Mouse (Mus musculus) heart, postnatal 36 days (tissue): ENCODE data around the gene Kif7. TPM values are rescaled to one million over a fixed set of nuclear protein-coding genes. Genes with fewer than 3 reads are reported as not detected.
A peak's percentile ranks its signal among the peaks of the same experiment; 100 is the strongest.

ENCODE experiments used
- DNase-seq, 2 experiments: peaks; one replicate each; pipeline ENCODE4 v3.0.0; 2021 to 2022
- intact Hi-C: fragments of 180-260 bp; cut with DNase I; formaldehyde crosslinking; loops from one replicate; pipeline ENCODE4 v1.15.1; 2025
- total RNA-seq, 2 experiments: library from RNA; stranded (reverse); gene quantifications; 2 replicates each; pipeline ENCODE4 v1.2.3; 2021

Gene Kif7
- total RNA-seq, 2 experiments from 2014 or later, result 1.4 to 2.0 TPM

DNA sequence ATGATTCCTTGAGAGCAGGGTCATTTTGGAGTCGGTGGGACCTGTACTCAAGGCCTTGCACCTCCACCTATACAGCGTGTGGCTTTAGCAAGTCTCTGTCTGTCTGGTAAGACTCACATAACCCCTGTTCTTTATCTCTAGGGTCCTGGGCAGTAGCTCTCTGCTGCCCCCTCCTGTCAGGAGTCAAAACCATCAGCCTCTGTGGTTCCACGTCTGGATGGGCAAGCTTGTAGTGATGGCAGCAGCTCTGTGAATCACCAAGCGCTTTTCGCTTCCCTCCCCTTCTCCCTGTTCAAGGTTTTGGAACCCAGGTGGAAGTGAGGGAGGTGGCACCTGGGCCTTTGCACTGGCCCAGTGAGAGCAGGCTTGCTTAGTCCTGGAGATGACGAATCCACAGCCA is 12.7 kb upstream of the Kif7 start:
- intact Hi-C loops, result loop anchor here (5.0 kb wide), 2 partner anchors 66 to 231 kb away; partner anchors contain the start of gene Ticrr
- peak; percentile 63 to 69 for DNase-seq

DNA sequence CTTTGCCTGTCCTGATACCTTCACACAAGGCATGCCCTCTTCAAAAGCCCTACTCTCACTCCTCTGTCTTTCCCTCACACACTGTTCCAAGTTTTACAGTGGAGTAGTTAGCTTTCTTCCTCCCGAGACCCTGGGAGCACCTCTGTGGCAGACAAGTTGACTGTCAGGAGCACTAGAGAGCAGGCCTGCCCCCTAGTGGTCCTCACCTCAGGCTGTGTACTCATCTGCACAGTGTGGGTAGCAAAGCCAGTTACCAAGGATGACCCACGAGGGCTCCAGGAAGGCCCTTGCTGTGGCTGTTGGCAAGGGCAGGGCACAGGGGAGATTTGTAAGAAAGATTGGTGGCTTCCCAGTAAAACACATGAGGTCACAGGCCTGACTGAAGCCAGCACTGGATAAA is 11.6 kb upstream of the Kif7 start:
- DNase-seq, result peak; percentile 36 to 71
- intact Hi-C loops, result loop anchor here (5.0 kb wide), 2 partner anchors 65 to 230 kb away; partner anchors contain the start of gene Ticrr

DNA sequence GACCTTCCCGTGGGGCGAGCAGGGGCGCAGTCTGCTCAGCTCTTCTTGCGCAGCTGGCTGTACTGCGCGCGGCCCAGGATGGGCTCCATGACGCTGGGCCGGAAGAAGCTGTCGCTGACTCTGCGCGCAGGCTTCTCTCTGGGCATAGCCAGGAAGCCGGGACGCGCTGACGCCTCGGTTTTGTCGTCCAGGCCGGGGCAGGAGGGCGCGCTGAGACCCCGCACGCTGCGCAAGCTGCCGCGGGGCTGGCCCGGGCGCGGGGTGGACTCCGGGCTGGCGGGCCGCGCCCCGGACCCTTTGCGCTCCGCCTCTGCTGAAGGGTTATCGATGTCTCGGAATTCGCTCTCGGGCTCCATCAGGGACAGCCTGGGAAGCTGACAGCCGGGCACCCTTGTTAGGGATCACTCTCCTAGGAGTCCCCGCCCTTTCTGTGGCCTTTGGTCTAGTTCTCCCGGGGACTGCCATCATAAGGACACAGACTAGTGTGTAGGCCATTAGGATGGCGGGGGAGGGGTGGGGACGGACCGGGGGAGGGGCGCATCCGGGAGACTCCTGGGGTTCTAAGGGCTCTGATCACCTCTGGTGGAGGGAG is 6.0 kb upstream of the Kif7 start:
- intact Hi-C loops, result no loop called here
- peak; percentile 65 to 68 for DNase-seq

DNA sequence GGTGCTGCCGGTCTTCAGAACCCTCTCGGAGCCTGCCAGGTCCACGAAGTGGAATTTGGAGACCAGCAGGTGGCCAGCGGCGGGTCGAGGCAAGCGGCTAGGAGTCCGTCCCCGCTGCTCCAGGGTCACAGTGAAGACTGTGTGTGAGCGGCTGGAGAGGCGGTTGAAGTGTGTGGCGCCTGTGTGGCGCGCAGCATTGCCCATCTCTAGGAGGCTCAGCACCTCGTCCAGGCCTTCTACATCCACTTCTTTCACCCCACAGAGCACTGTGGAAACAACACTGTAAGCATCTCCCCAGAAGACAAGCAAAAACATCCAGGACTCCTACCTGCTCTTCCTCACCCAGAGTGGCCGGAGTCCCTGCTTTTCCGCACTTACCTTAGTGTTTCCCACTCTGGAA is 4.7 kb downstream of the Kif7 start:
- intact Hi-C loops, result no loop called here

DNA sequence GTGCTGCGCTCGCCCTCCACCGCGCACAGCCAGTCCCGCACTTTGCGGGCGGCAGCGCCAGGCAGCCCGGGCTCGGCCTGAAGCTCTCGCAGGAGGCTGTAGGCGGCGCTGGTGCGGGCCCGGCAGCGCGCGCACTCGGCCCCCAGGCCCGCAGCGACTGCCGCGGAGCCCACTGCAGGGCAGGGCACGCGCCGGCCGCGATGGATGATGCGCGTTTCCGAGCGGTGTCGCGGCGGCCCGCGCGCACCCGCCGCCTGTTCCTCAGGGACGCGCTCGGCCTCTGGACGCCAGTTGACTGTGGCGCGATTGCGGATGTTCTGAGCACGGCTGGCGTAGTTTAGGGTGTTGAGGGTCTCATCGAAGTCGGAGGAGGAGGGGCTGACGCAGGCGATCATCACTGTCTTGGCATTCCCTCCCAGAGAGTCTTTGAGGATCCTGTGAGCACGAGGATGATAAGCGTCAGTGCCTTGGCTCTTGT is 5.4 kb downstream of the Kif7 start:
- DNase-seq, result no peak
- intact Hi-C loops, result no loop called here

More for the DNA sequence above, 4.7 kb downstream of the Kif7 start:
- no peak for DNase-seq

DNA sequence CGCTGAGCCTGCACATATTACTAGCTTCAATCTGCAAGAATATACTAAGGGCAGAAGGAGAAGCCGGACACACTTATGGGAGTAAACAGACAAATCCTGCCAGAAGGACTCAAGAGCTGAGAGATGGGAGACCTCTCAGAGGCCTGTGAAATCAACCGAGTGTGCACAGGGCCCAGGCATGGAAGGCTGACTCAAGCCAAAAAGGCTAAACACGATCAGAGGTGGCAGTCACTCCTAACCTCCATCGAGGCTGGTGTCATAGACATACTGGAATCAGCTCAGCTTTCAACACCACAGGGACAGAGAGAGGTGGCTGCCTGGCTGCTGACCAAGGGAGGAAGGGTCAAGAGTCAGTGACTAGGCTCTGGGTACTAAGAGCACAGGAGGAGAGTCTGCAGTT is 10.3 kb downstream of the Kif7 start:
- intact Hi-C loops, result no loop called here
- no peak for DNase-seq

DNA sequence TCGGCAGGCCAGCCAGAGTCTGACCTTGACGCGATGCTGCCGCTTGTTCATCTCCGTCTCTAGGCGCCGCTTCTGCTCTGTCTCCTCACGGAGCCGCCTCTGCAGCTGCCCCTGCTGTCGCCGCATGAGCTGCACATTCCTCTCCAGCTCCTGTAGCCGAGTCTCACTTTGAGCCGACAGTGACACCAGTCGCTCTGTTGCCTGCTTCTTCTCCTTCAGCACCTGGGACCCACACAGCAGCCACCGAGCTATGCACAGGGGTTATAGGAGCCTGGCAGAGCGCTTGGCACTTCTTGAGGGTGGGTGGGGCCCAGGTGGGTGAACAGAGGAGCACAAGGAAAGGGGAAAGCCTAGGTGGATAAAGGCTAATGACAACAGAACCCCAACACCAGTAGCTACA is 12.8 kb downstream of the Kif7 start:
- DNase-seq, result no peak
- intact Hi-C loops, result no loop called here

DNA sequence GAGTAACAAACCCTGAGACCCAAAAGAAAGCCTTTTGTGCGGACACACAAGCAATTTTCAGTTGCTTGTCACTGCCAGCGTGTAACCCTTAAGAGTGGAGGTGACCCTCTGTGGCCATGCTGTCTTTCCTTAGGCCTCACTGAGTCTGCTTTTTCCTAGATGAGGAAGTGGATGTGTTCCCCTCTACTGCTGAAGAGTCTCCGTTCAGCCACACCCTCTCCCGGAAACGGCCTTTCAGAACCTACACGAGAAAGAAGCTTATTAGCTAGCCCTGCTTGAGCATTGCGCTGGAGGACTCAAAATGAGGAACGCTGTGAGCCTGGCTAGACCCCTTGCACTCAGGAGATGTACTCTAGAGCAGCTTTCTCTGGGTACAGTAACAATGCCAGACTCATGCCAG is 19.0 kb downstream of the Kif7 start:
- intact Hi-C loops, result no loop called here
- DNase-seq, result no peak

DNA sequence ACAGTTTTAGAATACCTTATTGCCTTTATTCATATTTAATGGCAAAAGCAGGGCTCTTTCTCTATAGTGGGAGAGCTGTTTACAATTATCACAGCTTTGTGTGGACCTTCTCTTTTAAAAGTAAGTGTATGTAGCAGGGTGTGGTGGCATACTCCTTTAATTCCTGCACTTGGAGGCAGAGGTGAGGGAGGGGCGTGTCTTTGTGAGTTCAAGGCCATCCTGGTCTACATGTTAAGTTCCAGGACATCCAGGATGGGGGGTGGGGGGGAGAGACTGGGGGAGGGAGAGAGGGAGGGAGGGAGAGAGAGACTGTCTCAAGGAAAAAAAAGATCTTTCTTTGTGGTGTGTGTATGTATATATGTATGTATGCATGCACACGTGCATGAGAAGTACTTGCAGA is 35.3 kb downstream of the Kif7 start:
- intact Hi-C loops, result no loop called here
- DNase-seq, result no peak

DNA sequence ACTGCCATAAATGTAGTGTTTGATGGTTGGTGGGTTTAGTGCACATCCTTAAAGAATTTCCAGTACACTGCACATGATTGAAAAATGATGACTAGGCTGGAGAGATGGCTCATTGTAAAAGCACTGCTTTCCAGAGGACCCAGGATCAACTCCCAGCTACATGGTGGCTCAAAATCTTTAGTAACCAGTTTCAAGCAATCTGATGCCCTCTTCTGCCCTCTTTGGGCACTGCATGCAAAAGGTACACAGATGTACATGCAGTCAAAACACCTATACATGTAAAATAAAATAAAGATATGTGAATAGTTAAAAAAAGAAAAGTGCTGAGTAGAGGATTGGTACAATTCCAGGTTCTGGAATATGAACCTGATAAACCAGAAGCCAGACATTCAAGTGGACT is 36.3 kb downstream of the Kif7 start:
- intact Hi-C loops, result no loop called here
- no peak for DNase-seq

DNA sequence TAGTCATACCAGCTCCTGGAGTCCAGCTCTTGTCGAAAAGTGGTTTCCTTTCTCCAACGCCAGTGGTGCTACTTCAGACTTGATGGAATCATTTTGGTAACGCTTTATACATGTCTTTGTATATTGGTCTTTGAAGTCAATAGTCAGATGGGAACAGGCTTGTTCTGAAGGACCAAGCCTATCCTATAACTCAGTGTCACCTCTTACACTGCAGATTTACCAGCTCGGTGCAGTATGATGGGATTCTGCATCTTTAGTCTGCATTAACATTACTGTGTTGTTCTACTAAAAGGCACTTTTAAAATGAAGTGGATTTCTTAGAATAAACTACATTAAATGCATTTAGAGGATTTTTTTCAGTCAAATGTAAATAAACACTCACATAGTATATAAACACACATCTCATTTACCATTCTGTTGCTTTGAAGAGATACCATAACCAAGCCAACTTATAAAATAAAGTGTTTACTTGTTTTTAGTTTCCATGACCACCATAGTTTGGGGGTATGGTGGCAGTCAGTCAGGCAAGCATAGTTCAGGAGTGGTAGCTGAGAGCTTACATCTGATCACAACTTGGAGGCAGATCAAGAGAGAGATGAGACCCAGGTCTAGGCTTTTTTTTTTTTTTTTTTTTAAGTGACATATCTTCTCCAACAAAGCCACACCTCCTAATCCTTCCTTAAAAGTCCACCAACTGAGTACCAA is 44.5 kb downstream of the Kif7 start:
- intact Hi-C loops, result no loop called here
- DNase-seq, result no peak

DNA sequence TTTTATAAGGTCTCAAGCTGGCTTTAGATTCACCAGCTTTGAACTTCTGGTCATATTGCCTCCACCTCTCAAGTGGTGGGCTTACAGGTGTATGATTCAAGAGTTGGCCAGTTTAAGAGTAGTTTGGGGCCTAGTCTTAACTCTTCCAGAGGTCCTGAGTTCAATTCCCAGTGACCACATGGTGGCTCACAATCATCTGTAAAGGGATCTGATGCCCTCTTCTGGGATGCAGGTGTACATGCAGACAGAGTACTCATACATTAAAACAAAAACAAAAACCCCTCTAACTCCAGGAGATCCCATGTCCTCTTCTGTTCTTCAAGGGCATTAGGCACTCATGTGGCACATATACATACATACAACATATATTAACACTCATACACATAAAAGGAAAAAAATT is 48.8 kb downstream of the Kif7 start:
- no peak for DNase-seq
- intact Hi-C loops, result no loop called here

DNA sequence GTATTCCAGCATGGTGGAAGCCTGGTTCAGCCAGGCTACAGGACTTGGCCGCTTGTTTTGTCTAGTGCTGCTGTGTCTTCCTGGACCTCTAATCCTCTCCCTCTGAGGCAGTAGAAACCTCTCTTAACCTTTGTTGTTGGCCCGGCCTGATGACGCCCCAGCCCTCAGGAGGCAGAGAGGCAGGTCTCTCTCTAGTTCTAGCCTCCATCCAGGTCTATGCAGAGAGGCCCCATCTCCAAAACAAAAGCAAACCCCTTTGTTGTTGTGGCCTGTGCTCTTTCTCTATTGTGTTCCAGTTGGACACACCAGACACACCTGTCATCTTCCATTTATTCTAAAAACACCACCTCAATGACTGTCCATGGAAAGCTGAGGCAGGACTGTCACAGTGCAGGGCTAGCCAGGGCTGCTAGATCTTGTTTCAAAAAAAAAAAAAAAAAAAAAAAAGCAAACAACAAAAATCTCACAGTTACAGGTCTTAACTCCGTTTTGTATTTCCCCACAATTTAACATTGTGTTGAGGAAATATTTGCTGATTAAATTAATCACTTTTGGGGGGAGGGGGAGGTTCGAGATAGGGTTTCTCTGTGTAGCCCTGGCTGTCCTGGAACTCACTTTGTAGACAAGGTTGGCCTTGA is 54.1 kb downstream of the Kif7 start:
- no peak for DNase-seq
- intact Hi-C loops, result loop anchor here (5.0 kb wide), 1 partner anchor 66 kb away; no protein-coding TSS in a partner anchor

DNA sequence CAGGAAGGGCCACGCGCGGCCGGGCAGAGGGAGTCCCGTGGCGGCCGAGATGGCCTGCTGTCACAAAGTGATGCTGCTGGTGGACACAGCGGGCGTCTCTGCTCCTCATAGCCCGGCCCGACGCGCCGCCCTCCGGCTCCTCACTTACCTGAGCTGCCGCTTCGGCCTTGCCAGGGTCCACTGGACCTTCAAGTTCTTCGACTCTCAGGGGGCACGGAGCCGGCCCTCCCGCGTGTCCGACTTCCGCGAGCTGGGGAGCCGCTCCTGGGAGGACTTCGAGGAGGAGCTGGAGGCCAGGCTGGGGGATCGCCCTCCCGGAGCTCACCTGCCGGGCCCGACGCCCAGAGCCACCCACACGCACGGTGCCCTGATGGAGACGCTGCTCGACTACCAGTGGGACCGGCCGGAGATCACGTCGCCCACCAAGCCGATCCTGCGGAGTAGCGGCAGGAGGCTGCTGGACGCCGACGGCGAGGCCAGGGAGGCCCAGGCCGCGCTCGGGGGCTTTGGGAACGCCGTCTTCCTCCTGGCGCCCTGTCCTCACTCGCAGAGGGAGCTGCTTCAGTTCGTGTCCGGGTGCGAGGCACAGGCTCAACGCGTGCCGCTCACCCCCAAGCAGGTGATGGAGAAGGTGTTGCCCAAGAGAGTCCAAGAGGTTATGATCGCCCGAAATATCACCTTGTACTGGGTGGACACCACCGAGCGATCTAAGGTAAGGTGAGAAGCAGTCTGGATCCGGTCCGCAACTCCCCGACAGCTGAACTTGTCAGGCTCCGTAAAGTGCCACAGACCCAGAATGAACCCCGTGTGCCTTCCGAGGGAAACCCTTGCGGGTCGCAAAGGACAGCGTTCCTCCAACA is 55.0 kb downstream of the Kif7 start:
- no peak for DNase-seq
- intact Hi-C loops, result loop anchor here (5.0 kb wide), 1 partner anchor 67 kb away; no protein-coding TSS in a partner anchor

DNA sequence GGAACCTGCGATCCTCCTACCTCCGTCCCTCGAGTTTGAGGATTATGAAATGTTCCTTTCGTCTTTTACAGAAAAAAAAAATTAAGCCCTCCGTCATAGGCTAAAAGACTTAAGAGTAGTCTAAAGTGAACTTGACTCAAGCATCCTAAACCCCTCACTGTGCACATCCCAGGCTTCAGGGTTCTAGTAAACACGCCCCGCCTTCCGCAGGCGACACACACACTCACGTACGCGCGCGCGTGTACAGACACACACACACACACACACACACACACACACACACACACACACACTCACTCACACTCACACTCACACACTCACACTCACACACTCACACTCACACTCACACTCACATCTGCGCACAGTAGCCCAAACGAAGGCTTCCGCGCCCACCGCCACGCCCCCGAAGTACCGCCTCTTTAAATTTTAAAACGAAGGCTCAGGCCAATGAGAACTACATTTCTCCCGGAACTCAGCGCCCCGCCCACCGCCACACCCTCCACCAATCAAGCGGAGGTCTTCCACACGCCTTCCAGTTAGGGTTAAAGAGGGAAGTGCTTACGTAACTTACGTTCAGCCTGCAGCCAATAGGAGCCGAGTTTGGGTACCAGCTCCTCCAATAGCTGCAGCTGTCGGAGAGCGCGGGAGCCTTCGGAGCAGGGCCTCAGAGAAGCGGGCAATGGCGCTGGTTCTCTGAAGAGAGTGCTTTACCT is 55.8 kb downstream of the Kif7 start, which contains the start of gene Ticrr:
Gene Ticrr, plus strand, starts transcription at position 619 of the 713 bp plus-strand sequence.
- peak; percentile 91 to 93 for DNase-seq
- intact Hi-C loops, result loop anchor here (5.0 kb wide), 1 partner anchor 68 kb away; no protein-coding TSS in a partner anchor

DNA sequence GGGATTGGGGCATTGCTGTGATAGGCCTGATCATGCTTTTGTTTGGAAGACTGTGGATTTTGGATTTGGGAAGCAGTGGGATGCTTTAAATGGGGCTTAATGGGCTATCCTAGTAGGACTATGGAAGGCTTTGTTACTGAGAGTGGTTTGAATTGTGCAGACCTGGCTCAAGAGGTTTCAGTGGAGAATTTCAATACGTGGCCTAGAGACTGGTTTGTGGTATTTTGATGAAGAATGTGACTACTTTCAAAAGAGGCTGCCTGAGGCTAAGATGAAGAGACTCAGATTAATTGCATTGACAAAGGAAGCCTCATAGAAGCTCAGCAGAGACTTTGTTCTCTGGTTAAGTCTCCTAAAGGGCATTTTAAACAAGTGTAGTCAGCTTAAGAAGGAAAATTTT is 60.9 kb downstream of the Kif7 start:
- intact Hi-C loops, result no loop called here
- DNase-seq, result no peak

DNA sequence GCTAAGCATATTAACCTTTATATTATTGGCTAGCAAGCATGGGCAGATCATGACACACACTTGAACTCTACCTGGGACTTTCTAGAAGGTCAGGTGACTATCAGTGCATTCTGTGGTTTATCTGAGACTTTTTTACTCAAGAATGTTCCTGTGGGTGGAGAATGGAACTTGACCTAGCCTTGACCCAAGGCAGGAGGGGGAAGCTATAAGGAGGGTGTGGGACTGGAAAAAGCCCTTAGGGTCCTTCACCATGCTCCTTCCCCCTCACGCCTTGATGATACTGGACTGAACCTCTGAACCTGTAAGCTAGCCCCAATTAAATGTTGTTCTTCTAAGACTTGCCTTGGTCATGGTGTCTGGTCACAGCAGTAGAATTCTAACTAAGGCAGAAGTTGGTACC is 61.3 kb downstream of the Kif7 start:
- intact Hi-C loops, result no loop called here
- DNase-seq, result no peak

DNA sequence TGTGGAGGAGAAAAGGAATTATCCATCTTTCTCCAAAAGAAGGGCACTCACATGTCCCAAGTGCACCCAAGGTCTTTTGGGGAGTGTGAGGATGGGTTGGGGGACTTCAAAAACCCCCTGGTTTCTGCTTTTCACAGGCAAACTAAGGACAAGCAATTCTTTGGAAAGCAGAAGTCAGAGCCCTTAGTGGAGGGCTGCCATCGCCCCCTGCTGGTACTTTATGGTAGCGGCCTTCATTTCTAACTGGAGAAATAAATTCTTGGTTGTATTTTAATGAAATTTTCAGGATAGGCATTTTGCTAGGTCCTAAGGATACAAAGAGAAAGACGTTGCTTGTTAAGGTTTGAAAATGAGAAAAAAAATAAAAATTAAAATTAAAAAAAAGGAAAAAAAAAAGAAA is 66.5 kb downstream of the Kif7 start:
- intact Hi-C loops, result loop anchor here (5.0 kb wide), 2 partner anchors 37 to 152 kb away; no protein-coding TSS in a partner anchor
- DNase-seq, result peak; percentile 22 to 58
